Mouse (Mus musculus) hindbrain, postnatal 0 days (tissue): ENCODE results near the gene Apba3. TPM values are rescaled to one million over a fixed set of nuclear protein-coding genes. Genes with fewer than 3 reads are reported as not detected.

Experiments
- ATAC-seq: fragments of 200-750 bp; cut with Nextera tagmentation; 2 replicates; pipeline ENCODE4 v1.8.0; 2017; ENCODE audit warnings: mild to moderate bottlenecking, moderate TSS enrichment, moderate library complexity
- DNase-seq: peaks from one replicate; pipeline ENCODE4 v3.0.0-alpha.2; 2015; ENCODE audit warnings: low spot score
- H3K27ac ChIP-seq: fragments of 300-500 bp; sonication (generic); 2 replicates; pipeline ENCODE4 v1.5.1; 2014; ENCODE audit warnings: mild to moderate bottlenecking
- H3K27me3 ChIP-seq: fragments of 300-500 bp; sonication (generic); 2 replicates; pipeline ENCODE4 v1.6.1; 2014; ENCODE audit warnings: low read length, mixed read lengths; ENCODE audit not compliant: insufficient read depth
- H3K36me3 ChIP-seq: fragments of 300-500 bp; sonication (generic); 2 replicates; pipeline ENCODE4 v1.6.1; 2014; ENCODE audit warnings: low read length, mixed read lengths; ENCODE audit not compliant: insufficient read depth
- H3K4me1 ChIP-seq: fragments of 300-500 bp; sonication (generic); 2 replicates; pipeline ENCODE4 v1.6.1; 2014; ENCODE audit warnings: antibody characterized with exemption, low read length, mixed read lengths; ENCODE audit not compliant: insufficient read depth
- H3K4me2 ChIP-seq: fragments of 300-500 bp; sonication (generic); 2 replicates; pipeline ENCODE4 v1.6.1; 2014; ENCODE audit warnings: low read depth, mild to moderate bottlenecking, low read length, moderate library complexity, mixed read lengths
- H3K4me3 ChIP-seq: fragments of 300-500 bp; sonication (generic); 2 replicates; pipeline ENCODE4 v1.5.1; 2014; ENCODE audit warnings: low read length
- H3K9ac ChIP-seq: fragments of 300-500 bp; sonication (generic); replicated peaks from 2 replicates; pipeline ENCODE4 v1.6.1; 2014; ENCODE audit warnings: mild to moderate bottlenecking, low read length, moderate library complexity, mixed read lengths
- H3K9me3 ChIP-seq: fragments of 300-500 bp; sonication (generic); 2 replicates; pipeline ENCODE4 v1.6.1; 2016; ENCODE audit warnings: low read length, mixed read lengths
- CTCF ChIP-seq: IDR thresholded peaks from 2 replicates; pipeline ENCODE4 v1.5.1; 2016; ENCODE audit warnings: antibody characterized with exemption, control low read depth, low read depth
- WGBS: fragments of 180-500 bp; shearing (Covaris S2); extraction: QIAGEN DNeasy Blood & Tissue Kit; methylation state at CpG from one replicate; pipeline ENCODE4 v1.1.7; 2014; 5-methylcytosine and 5-hydroxymethylcytosine counted together
- polyA plus RNA-seq: library from polyadenylated mRNA; unstranded; fragments of >200 nt; fragmentation: Nextera tagmentation; extraction: Ambion mirVana; gene quantifications from 2 replicates; pipeline ENCODE4 v1.2.1, GENCODE M21; 2015
- total RNA-seq: library from RNA; depleted of rRNA; stranded (reverse); fragments of >200 nt; gene quantifications from 2 replicates; pipeline ENCODE4 v1.2.3, GENCODE M21; 2014

Gene Apba3
- total and polyA plus RNA-seq, 2 experiments from 2014 or later, result 24.0 to 63.6 TPM

GRCm38 (mm10) chr10:81316338-81317060 lies 49.7 kb downstream of the Apba3 start:
- H3K4me2 ChIP-seq, result no peak overlapping the region
- peak; percentile 50 for DNase-seq
- TF ChIP-seq CTCF, result peak; percentile 63
- H3K9ac ChIP-seq, result no peak overlapping the region
- H3K4me1 ChIP-seq, result peaks cover 5% of the 10 kb centered on the region; the same call in 1 of the 2 replicates
- H3K27ac ChIP-seq, result no peak overlapping the region
- WGBS, result 44% methylated on average over 15 of the region's 16 CpGs
- peaks cover 53% of the 10 kb centered on the region for H3K36me3 ChIP-seq
- H3K4me3 ChIP-seq, result no peak overlapping the region
- no peak for ATAC-seq
- H3K27me3 ChIP-seq, result no peaks in the 10 kb centered on the region
- no peaks in the 10 kb centered on the region for H3K9me3 ChIP-seq

- 23% methylated on average over 19 of the region's 20 CpGs for WGBS
- H3K9ac ChIP-seq, result no peak overlapping the region
Measured at GRCm38 (mm10) chr10:81317273-81317672, 50.5 kb downstream of the Apba3 start.

GRCm38 (mm10) chr10:81318589-81319329 lies 52.0 kb downstream of the Apba3 start:
- H3K4me2 ChIP-seq, result peak overlapping the region; percentile 85
- H3K27ac ChIP-seq, result no peak overlapping the region
- H3K9ac ChIP-seq, result no peak overlapping the region
- peaks cover 46% of the 10 kb centered on the region for H3K36me3 ChIP-seq
- H3K9me3 ChIP-seq, result no peaks in the 10 kb centered on the region
- no peak for TF ChIP-seq CTCF
- peaks cover 11% of the 10 kb centered on the region; the same call in 1 of the 2 replicates for H3K4me1 ChIP-seq
- H3K4me3 ChIP-seq, result no peak overlapping the region
- no peaks in the 10 kb centered on the region for H3K27me3 ChIP-seq
- ATAC-seq (no peak), DNase-seq (no peak)
- WGBS, result 86% methylated on average over 13 of the region's 13 CpGs

More at GRCm38 (mm10) chr10:81317273-81317672, 50.5 kb downstream of the Apba3 start:
- Histone ChIP-seq H3K4me3 (no peak overlapping the region), H3K9me3 (no peaks in the 10 kb centered on the region), H3K27ac (no peak overlapping the region), H3K36me3 (peaks cover 45% of the 10 kb centered on the region), H3K27me3 (no peaks in the 10 kb centered on the region), H3K4me2 (no peak overlapping the region), H3K4me1 (peaks cover 11% of the 10 kb centered on the region; the same call in 1 of the 2 replicates)
- DNase-seq (no peak), ATAC-seq (no peak)
- TF ChIP-seq CTCF, result no peak

- 33% methylated on average over 8 of the region's 8 CpGs for WGBS
- Histone ChIP-seq H3K36me3 (peaks cover 49% of the 10 kb centered on the region), H3K4me3 (peak overlapping the region; percentile 97), H3K27me3 (no peaks in the 10 kb centered on the region), H3K9me3 (no peaks in the 10 kb centered on the region), H3K9ac (peak overlapping the region; percentile 48), H3K27ac (peak overlapping the region; percentile 93), H3K4me1 (peaks cover 11% of the 10 kb centered on the region; the same call in 1 of the 2 replicates), H3K4me2 (peak overlapping the region; percentile 85)
- peak; percentile 52 for TF ChIP-seq CTCF
- no peak for ATAC-seq
- DNase-seq, result peak; percentile 23
Measured at GRCm38 (mm10) chr10:81319330-81319699, 52.6 kb downstream of the Apba3 start.

GRCm38 (mm10) chr10:81319741-81320549 lies 53.2 kb downstream of the Apba3 start:
- Histone ChIP-seq H3K27me3 (no peaks in the 10 kb centered on the region), H3K9me3 (no peaks in the 10 kb centered on the region), H3K4me2 (peak overlapping the region; percentile 85), H3K9ac (peak overlapping the region; percentile 48), H3K4me3 (peak overlapping the region; percentile 97), H3K4me1 (peaks cover 11% of the 10 kb centered on the region; the same call in 1 of the 2 replicates), H3K27ac (peak overlapping the region; percentile 93), H3K36me3 (peaks cover 49% of the 10 kb centered on the region)
- peak; percentile 11; the same call in 1 of the 2 replicates for ATAC-seq
- WGBS, result 1% methylated on average over 38 of the region's 38 CpGs
- DNase-seq, result peak; percentile 98
- TF ChIP-seq CTCF, result no peak
